Mouse (Mus musculus) forebrain, embryonic 10.5 days (tissue): ENCODE data around the gene Fancc. TPM values are rescaled to one million over a fixed set of nuclear protein-coding genes. Genes with fewer than 3 reads are reported as not detected.

ENCODE experiments used
- DNase-seq: peaks from one replicate; pipeline ENCODE4 v3.0.0-alpha.2; 2017; ENCODE audit warnings: low spot score; ENCODE audit errors: extremely low spot score
- H3K27ac ChIP-seq: fragments of 300-500 bp; sonication (generic); 2 replicates; pipeline ENCODE4 v1.5.1; 2016; ENCODE audit warnings: mild to moderate bottlenecking
- H3K27me3 ChIP-seq: fragments of 300-500 bp; sonication (generic); 2 replicates; pipeline ENCODE4 v1.6.1; 2016; ENCODE audit warnings: mild to moderate bottlenecking; ENCODE audit not compliant: poor library complexity, severe bottlenecking
- H3K36me3 ChIP-seq: fragments of 300-500 bp; sonication (generic); replicated peaks from 2 replicates; pipeline ENCODE4 v1.6.1; 2016; ENCODE audit warnings: mild to moderate bottlenecking, moderate library complexity
- H3K4me1 ChIP-seq: fragments of 300-500 bp; sonication (generic); 2 replicates; pipeline ENCODE4 v1.6.1; 2016
- H3K4me3 ChIP-seq: fragments of 300-500 bp; sonication (generic); 2 replicates; pipeline ENCODE4 v1.5.1; 2016; ENCODE audit warnings: mild to moderate bottlenecking, moderate library complexity
- H3K9me3 ChIP-seq: fragments of 300-500 bp; sonication (generic); 2 replicates; pipeline ENCODE4 v1.6.1; 2016; ENCODE audit warnings: mild to moderate bottlenecking, moderate library complexity
- WGBS: fragments of 180-500 bp; shearing (Covaris S2); methylation state at CpG from one replicate; pipeline ENCODE4 v1.1.7; 2016; 5-methylcytosine and 5-hydroxymethylcytosine counted together
- polyA plus RNA-seq: library from polyadenylated mRNA; unstranded; fragments of >200 nt; fragmentation: Nextera tagmentation; extraction: Ambion mirVana; gene quantifications from 2 replicates; pipeline ENCODE4 v1.2.1, GENCODE M21; 2016

Gene Fancc
- polyA plus RNA-seq, 1 experiment from 2014 or later: 22.4 TPM

DNA sequence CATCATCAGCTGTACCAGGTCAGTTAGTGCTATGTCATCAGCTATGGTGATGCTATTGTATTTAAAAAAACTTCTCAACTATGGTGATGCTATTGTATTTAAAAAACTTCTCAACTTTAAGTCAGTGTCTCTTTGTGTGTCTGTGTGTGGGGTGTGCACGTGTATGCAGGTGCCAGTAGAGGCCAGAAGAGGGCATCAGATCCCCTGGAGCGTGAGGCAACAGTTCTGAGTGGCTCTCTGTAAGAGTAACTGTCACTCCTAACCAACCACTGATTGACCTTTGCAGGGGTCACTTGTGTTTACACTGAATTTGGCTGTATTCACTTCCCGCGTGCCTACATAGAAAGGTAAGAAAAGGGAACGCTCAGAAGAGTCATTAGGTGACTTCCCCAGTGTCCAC, 10.7 kb upstream of the Fancc start:
- H3K9me3 ChIP-seq: no peaks in the 10 kb centered on the region
- H3K27me3 ChIP-seq: no peaks in the 10 kb centered on the region
- H3K36me3 ChIP-seq: peaks cover 64% of the 10 kb centered on the region
- H3K4me3 ChIP-seq: no peak overlapping the region
- WGBS: 92% methylated on average over 5 of the region's 5 CpGs
- peaks cover 27% of the 10 kb centered on the region for H3K4me1 ChIP-seq
- no peak overlapping the region for H3K27ac ChIP-seq
- DNase-seq: no peak

- 95% methylated on average over 6 of the region's 6 CpGs for WGBS
- H3K4me1 ChIP-seq: peaks cover 19% of the 10 kb centered on the region
- peaks cover 56% of the 10 kb centered on the region for H3K36me3 ChIP-seq
Observed at GRCm38 (mm10) chr13:63507001-63507556, 10.0 kb upstream of the Fancc start.

DNA sequence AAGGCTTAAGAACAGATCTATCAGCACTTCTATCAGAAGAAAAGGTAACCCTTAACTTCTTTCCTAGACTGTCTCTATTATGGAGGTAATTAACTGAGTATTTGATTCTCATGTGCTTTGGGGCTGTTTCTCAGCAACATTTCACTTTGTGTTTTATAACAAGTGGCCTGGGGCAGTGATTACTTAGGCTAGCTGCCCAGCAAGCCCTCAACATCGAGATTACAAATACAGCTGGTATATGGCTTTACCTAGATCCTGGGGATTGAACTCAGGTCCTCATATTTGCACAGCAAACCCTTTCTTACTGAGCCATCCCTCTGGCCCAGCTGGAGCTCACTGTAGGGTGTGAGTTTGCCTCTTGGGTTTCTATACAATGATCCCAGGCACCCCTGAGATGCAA, 9.3 kb upstream of the Fancc start:
- peaks cover 49% of the 10 kb centered on the region for H3K36me3 ChIP-seq
- peaks cover 12% of the 10 kb centered on the region for H3K4me1 ChIP-seq
- H3K27me3 ChIP-seq: no peaks in the 10 kb centered on the region
- no peaks in the 10 kb centered on the region; the same call in 1 of the 2 replicates for H3K9me3 ChIP-seq
- WGBS: 83% methylated on average over 1 of the region's 1 CpGs
- no peak overlapping the region for H3K4me3 ChIP-seq
- no peak for DNase-seq
- H3K27ac ChIP-seq: no peak overlapping the region

More at GRCm38 (mm10) chr13:63507001-63507556, 10.0 kb upstream of the Fancc start:
- Histone ChIP-seq H3K4me3 (no peak overlapping the region), H3K27me3 (no peaks in the 10 kb centered on the region), H3K27ac (no peak overlapping the region), H3K9me3 (no peaks in the 10 kb centered on the region; the same call in 1 of the 2 replicates)
- DNase-seq: no peak

DNA sequence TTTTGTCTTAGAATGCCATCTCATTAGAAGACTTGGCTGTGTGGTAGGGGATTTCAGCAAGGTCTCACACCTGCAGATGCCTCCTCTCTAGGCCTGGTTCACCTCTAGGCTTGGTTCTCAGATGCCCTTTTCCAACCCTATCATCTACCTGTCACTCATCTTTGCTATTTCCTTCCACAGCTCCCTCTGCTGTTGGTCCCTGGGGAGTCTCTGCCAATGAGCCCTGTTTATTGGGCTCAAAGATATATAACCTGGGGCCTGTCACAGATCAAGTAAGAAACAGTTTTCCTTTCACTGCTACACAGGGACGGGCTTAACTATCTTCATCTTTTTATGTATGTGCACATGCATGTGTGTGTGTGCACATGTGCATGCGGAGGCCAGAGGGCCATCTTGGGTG, 5.3 kb upstream of the Fancc start:
- peaks cover 9% of the 10 kb centered on the region for H3K36me3 ChIP-seq
- no peak overlapping the region for H3K4me3 ChIP-seq
- 92% methylated on average over 2 of the region's 2 CpGs for WGBS
- peaks cover 14% of the 10 kb centered on the region for H3K27me3 ChIP-seq
- no peak overlapping the region for H3K27ac ChIP-seq
- no peak for DNase-seq
- H3K4me1 ChIP-seq: peaks cover 4% of the 10 kb centered on the region; the same call in 1 of the 2 replicates
- H3K9me3 ChIP-seq: no peaks in the 10 kb centered on the region; the same call in 1 of the 2 replicates

- no peak for DNase-seq
- H3K4me1 ChIP-seq: peaks cover 18% of the 10 kb centered on the region
- no peaks in the 10 kb centered on the region; the same call in 1 of the 2 replicates for H3K9me3 ChIP-seq
- no peak overlapping the region for H3K27ac ChIP-seq
- no peak overlapping the region for H3K4me3 ChIP-seq
- H3K27me3 ChIP-seq: peaks cover 21% of the 10 kb centered on the region
- no peaks in the 10 kb centered on the region for H3K36me3 ChIP-seq
- WGBS: 96% methylated on average over 2 of the region's 2 CpGs
Observed at GRCm38 (mm10) chr13:63499489-63499888, 2.4 kb upstream of the Fancc start.

- no peak for DNase-seq
- WGBS: 39% methylated on average over 7 of the region's 7 CpGs
- H3K27ac ChIP-seq: peak overlapping the region; percentile 83
- H3K9me3 ChIP-seq: no peaks in the 10 kb centered on the region
- H3K4me3 ChIP-seq: peak overlapping the region; percentile 11; the same call in 1 of the 2 replicates
- H3K27me3 ChIP-seq: peaks cover 11% of the 10 kb centered on the region; the same call in 1 of the 2 replicates
- H3K4me1 ChIP-seq: peaks cover 46% of the 10 kb centered on the region
- H3K36me3 ChIP-seq: no peaks in the 10 kb centered on the region
Observed at GRCm38 (mm10) chr13:63487707-63488042, 9.4 kb downstream of the Fancc start.

DNA sequence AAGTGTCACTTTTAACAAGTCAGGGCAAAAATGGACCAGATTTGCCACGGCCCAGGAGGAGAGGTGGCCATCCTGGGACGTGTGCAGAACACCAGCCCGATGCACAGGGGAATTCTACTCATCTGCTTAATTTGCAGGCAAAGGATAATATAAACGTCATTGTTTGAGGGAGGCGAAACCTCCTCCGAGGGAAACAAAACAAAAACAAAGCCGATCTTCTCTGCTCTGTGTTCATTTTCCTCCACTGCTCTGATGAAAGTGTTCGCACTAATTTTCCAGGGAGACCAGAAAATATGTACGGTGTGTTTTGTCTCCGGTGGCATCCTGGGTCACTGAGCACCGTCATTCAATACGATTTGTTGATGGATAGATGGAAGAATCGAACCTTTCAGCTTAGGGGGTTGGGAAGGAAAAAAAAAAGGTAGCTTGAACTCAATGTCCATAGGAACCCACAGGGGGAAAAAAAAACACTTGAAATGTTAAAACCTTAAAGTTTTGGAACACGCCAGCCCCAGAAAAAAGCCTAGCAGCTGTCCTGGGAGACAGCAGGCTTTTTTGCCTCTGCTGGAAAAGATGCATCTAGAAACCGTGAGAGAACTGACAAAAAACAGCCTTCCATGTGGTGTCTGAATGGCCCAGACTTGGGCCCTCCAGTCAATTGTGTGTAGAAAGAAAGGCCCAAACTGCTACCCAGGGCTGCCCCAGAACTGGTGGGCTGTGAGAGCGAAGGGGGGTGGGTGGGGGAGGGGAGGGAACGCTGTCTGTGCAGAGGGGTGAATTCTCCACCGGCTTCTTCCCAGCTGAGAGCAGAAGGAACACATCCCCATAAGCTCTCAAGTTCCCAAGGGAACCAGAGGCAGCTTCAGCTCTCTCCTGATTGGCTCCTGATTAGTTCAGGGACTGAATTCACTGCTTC, 10.0 kb downstream of the Fancc start:
- Histone ChIP-seq H3K27me3 (peaks cover 11% of the 10 kb centered on the region; the same call in 1 of the 2 replicates), H3K9me3 (no peaks in the 10 kb centered on the region), H3K36me3 (no peaks in the 10 kb centered on the region), H3K4me3 (peak overlapping the region; percentile 29), H3K27ac (peak overlapping the region; percentile 83), H3K4me1 (peaks cover 46% of the 10 kb centered on the region)
- WGBS: 16% methylated on average over 18 of the region's 18 CpGs
- peak; percentile 64 for DNase-seq

GRCm38 (mm10) chr13:63475356-63475755, 21.7 kb downstream of the Fancc start:
- H3K4me1 ChIP-seq: peaks cover 6% of the 10 kb centered on the region
- H3K27me3 ChIP-seq: no peaks in the 10 kb centered on the region
- no peaks in the 10 kb centered on the region for H3K36me3 ChIP-seq
- no peak for DNase-seq
- H3K9me3 ChIP-seq: no peaks in the 10 kb centered on the region; the same call in 1 of the 2 replicates
- 88% methylated on average over 8 of the region's 8 CpGs for WGBS
- no peak overlapping the region for H3K27ac ChIP-seq
- no peak overlapping the region for H3K4me3 ChIP-seq

GRCm38 (mm10) chr13:63452898-63453297, 44.2 kb downstream of the Fancc start:
- Histone ChIP-seq H3K27me3 (no peaks in the 10 kb centered on the region), H3K4me3 (no peak overlapping the region), H3K4me1 (peaks cover 12% of the 10 kb centered on the region), H3K27ac (no peak overlapping the region), H3K9me3 (no peaks in the 10 kb centered on the region), H3K36me3 (no peaks in the 10 kb centered on the region)
- no peak for DNase-seq
- 90% methylated on average over 5 of the region's 5 CpGs for WGBS

GRCm38 (mm10) chr13:63451140-63451539, 45.9 kb downstream of the Fancc start:
- Histone ChIP-seq H3K4me1 (peaks cover 12% of the 10 kb centered on the region), H3K36me3 (no peaks in the 10 kb centered on the region), H3K27me3 (no peaks in the 10 kb centered on the region), H3K4me3 (no peak overlapping the region), H3K27ac (no peak overlapping the region), H3K9me3 (no peaks in the 10 kb centered on the region)
- WGBS: 45% methylated on average over 7 of the region's 7 CpGs
- peak; percentile 34 for DNase-seq

GRCm38 (mm10) chr13:63445419-63445818, 51.7 kb downstream of the Fancc start:
- Histone ChIP-seq H3K4me1 (no peaks in the 10 kb centered on the region), H3K36me3 (no peaks in the 10 kb centered on the region), H3K9me3 (no peaks in the 10 kb centered on the region), H3K27me3 (no peaks in the 10 kb centered on the region), H3K4me3 (no peak overlapping the region), H3K27ac (no peak overlapping the region)
- DNase-seq: no peak
- WGBS: 86% methylated on average over 6 of the region's 6 CpGs

DNA sequence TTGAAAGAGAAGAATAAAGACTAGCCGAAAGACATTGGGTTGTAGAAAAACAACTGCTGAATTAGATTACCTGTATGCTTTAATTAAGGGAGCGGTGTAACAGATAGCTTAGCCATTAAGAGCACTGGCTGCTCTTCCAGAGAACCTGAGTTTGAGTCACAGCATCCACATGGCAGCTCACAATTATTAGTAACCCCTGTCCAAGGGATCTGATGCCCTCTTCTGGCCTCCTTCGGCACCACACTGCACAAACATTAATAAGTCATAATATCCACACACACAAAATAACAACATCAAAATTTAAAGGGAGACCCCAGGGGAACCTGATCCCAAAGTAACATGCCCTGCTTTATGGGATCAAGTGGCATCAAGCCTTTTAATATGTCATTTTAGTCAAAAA, 64.3 kb downstream of the Fancc start:
- Histone ChIP-seq H3K4me3 (no peak overlapping the region), H3K36me3 (no peaks in the 10 kb centered on the region), H3K27ac (no peak overlapping the region), H3K27me3 (no peaks in the 10 kb centered on the region), H3K4me1 (peaks cover 19% of the 10 kb centered on the region), H3K9me3 (no peaks in the 10 kb centered on the region)
- DNase-seq: peak; percentile 20
- WGBS: 86% methylated on average over 3 of the region's 3 CpGs

DNA sequence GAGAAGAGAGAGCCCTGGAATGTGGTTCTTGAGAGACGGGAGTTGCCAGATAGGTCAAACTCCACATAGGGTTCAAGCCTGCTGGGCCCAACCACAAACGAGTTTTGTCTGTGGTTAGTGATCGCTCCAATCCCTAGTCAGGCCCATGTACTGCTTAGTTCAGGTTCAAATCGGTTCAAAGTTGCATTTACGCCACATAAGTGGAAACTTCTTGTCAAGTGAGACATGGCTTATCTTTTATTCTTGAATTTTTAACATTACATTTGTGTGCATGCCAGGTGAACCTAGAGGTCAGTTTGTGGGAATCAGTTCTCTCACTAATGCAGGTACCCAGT, 65.3 kb downstream of the Fancc start:
- no peaks in the 10 kb centered on the region for H3K27me3 ChIP-seq
- H3K27ac ChIP-seq: peak overlapping the region; percentile 99
- DNase-seq: no peak
- WGBS: 21% methylated on average over 5 of the region's 5 CpGs
- peaks cover 19% of the 10 kb centered on the region for H3K4me1 ChIP-seq
- H3K9me3 ChIP-seq: no peaks in the 10 kb centered on the region
- peak overlapping the region; percentile 75 for H3K4me3 ChIP-seq
- no peaks in the 10 kb centered on the region for H3K36me3 ChIP-seq
